Mouse (Mus musculus): ENCODE results near the gene Pnpo.

DNA sequence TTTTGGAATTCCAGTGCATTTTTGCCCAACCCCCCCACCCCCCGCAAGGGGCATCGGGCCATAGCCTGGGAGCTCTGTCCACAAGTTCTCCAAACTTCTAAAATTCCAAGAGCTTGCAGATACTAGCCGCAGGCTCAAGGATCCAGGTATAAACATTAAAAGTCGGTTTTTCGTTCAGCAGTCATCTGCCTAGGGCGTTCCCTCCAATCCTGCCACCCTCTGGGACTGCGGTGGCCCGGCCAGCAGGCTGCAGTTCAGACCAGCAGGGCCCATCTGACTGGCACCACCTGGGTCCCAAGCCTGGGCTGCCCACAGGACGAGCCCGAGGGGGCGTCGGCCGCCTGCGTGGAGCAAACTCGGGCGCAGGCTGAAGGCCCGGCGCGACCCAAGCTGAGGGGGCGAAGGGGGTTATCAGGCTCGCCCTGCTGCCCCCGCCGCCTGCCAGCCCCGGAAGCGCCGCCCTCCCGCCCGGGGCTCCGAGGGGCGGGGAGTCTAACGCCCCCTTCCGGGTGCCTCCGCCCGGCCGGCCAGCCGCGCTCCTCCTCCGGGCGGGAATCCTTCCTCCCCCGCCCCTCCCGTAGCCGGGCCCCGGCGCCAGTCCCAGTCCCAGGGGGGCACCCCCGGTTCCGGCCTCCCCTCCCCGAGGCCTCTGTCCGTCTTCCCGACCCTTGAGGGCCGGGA lies 33.3 kb upstream of the Pnpo start:
- TF ChIP-seq TAL1 (IDR thresholded peaks at IDR 0.05; ENCODE audit: low read length): no peak
- TF ChIP-seq GATA1 (IDR thresholded peaks at IDR 0.05; ENCODE audit: low read length): no peak
